Mouse (Mus musculus): Measurements from ENCODE around the gene Il17rc. TPM values are rescaled to one million over a fixed set of nuclear protein-coding genes. Genes with fewer than 3 reads are reported as not detected.

Il17rc gene
- total RNA-seq, 2 experiments from 2014 or later, result 9.5 to 11.0 TPM

DNA sequence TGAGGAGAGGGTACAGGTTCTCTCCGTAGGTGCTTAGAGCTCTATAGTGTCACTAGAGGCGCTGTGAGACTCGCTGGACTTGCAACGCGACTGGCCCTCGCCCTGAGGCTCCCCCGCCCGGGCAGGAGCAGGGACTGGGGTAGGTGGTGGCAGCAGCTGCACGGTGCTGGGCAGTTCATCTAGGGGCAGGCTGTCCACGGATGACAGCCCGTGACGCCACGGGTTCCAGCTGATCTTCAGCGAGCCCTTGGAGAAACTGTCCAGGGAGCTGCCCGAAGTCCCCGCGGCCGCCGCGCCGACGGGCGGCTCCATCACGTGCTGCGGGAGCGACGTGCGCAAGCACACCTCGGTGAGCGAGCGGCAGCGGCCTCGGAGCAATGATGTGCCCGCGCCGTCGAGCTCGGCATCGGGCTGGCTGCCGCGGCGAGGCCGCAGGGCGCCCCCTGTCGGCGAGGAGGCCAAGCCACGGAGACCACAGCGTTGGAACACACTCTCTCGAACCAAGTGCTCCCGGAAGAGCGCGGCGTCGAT is 23.1 kb downstream of the Il17rc start:
- DNase-seq (ENCODE audit: low spot score in 2 of 2), result peak; percentile 72 to 83

GRCm38 (mm10) chr6:113495071-113495675 is 23.9 kb downstream of the Il17rc start:
- DNase-seq (ENCODE audit: low spot score in 2 of 2), result no peak

DNA sequence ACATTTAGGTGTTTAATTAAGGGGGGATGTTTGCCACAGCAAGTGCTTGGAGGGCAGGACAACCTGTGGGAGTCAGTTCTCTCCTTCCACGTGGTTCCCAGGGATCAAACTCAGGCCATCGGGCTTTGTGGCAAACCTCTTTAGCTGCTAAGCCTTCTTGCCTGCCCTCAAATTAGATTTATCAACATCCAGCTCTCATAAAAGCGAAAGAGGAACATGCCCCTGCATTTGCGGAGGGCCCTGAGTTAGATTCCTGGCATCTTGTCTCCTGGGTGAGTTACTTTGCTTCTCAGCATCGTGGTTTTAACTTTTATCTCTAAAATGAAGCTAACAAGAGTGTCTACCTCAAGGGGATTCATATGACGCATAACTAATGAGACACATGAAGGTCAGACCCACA is 28.1 kb downstream of the Il17rc start:
- DNase-seq (ENCODE audit: low spot score in 2 of 2), result no peak

DNA sequence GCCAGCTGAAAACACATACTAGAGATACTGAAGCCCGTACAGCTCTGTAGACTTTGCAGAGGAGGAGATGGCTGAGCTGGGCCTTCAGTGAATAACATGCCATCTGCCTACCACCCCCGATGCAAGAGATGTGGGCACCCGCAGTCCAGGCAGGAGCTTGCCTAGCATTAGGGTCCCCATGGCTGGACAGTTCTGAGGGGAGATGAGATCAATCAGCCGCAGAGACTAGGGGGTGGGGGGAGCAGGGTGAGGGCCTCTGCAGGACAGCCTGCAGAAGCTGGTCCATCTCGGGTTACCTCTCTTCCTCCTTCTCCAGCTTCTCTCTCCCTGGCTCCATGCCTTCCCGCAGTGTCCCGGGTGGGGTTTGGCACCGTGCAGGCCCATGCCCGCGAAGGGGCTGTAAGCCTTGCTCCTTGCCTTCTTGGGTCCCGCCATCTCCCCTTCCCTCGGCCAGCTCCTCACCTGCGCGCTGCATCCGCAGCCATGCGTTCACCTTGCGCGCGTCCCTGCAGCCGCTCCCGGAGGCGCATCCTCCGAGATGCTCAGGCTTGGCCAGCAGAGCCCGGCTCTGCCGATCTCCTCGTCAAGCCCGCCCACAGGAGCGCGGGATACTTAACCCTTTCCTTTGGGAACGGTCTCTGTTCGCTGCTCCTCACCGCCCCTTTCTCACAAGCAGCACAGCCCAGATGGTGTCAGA is 30.3 kb downstream of the Il17rc start, which contains the start of gene Prrt3:
Gene Prrt3, minus strand, starts transcription at position 544 of the 697 bp plus-strand sequence.
- no peak for DNase-seq (ENCODE audit: low spot score in 2 of 2)

DNA sequence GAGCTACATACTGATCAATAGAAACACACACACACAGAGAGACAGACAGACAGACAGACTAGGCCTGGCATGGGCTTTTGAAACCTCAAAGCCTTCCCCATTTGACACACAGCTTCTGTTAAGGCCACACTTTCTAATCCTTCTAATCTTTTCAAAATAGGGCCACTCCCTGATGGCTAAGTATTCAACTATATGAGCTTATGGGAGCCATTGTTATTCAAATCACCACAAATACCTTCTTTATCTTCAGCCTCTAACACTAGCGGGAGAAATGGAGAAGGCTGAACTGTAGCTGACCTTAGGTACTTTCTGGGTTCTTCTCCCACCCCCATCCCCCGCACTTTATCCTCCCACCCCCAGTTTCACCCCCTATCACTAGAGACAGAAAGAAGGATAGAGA is 31.6 kb downstream of the Il17rc start:
- DNase-seq (ENCODE audit: low spot score in 2 of 2), result no peak

GRCm38 (mm10) chr6:113505689-113506088 is 34.5 kb downstream of the Il17rc start:
- DNase-seq (ENCODE audit: low spot score in 2 of 2), result no peak

DNA sequence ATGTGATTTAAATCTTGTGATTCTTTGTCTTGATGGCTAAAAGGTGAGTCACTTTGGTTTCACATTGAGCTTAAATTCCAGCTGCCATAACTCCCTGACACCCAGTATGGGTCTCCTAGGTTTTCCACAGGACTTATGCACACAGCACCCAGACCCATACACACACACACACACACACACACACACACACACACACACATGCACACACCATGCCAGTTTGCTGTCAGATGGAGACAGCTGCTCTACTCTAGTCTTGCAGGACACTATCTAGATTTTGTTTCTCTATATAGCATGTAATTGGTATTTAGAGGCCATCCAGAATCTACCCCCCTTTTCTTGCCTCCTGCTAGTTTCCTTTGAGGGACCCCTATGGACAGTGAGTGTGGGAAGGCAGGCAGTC is 35.9 kb downstream of the Il17rc start:
- DNase-seq (ENCODE audit: low spot score in 2 of 2), result no peak

DNA sequence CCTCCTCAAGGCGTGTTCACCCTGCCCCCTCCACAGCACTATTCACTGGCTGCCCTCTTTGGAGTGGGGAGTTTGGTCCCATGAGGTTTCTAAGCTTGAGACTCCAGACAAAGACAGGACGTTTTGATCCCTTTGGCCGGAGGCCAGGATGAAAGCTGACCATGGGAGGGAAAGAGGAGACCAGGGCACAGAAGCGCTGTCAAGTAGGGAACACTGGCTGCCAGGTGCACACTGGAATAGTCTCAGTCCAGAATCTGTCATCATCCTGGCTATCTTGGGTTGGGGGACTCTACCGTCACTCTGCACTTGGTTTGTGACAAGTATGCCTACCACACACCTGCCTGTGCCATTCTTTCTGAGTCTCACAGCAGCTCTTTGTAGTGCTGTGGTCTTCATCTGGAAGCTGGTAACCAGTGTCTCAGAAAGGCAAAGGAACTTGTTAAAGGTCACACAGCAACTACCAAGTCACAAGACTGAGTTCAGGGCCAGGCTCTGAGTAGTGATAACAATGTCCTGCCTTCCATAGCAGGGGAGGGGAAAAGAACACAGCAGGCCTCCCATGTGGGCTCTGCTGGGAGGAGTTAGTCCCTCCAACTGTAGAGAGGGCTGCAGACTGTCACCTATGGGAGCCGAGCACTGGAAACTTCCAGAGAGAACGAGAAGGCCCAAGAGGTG is 37.2 kb downstream of the Il17rc start:
- DNase-seq (ENCODE audit: low spot score in 2 of 2), result peak in 1 of 2 experiments; percentile 51

GRCm38 (mm10) chr6:113508947-113509280 is 37.7 kb downstream of the Il17rc start:
- no peak for DNase-seq (ENCODE audit: low spot score in 2 of 2)

DNA sequence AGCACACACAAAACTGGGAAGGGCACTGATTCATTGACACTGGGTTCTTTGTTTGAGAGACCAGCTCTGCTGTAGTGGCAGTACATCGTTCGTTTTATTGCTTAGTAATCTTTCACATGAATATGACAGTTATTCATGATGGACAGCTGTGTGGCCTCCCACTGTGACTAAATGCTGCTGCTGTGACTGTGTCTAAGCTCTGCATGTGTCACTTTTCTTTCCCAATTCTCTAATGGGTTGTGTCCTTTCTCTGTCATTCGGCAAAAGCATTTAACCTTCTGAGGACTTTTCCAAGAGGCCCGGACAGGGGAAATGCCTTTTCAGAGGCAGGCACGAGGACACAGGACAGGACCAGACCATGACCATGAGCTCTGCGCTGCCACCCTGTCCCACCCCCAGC is 42.7 kb downstream of the Il17rc start:
- DNase-seq (ENCODE audit: low spot score in 2 of 2), result no peak

DNA sequence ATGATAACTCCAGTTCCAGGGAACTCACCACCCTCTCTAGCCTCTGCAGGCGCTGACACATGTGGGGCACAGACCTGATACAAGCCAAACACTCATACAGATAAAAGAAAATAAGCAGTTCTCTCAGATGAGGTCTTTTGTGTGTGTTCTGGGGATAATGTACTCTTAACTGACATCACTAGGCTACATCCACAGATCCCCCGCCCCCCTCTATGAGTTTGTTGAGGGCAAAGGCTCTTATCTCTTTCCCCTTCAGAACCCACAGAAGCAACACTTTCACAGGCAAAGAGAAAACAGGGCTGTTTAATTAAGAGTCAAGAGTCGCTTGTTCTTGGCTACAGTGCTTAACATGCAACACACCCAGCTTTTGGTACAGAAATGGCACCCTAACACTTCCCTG is 43.4 kb downstream of the Il17rc start:
- no peak for DNase-seq (ENCODE audit: low spot score in 2 of 2)

DNA sequence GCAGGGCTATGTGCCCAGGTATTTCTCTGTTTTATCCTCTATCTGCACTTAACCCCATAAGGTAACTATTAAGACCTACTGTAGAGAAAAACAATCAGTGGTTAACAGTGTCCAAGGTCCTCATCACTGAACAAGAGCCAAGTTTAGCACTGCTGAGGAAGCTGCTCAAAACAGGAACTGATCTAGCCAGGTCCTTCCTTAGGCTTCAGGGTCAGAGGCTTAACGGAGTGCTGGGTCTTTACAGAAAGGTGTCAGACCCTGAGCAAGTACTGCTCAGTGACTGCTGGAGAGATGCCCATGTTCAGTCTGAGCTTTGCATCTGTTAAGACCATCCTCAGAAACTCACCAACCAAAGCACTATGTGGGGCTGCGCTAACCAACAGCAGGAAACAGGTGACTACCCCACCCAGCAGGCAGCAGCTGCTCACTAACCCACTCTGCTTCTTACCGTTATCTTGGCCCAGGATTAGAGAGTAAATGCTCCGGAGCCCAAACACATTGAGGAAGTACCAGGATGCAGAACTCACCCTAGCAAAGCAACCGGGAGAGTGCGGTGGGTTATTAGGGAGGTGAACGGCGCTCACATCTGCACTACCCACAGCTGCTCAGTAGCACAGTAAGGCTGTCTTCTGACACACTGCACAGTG is 46.3 kb downstream of the Il17rc start:
- DNase-seq (ENCODE audit: low spot score in 2 of 2), result no peak

- no peak for DNase-seq (ENCODE audit: low spot score in 2 of 2)
Measured at GRCm38 (mm10) chr6:113522310-113522709, 51.1 kb downstream of the Il17rc start.

GRCm38 (mm10) chr6:113523420-113523819 is 52.2 kb downstream of the Il17rc start:
- no peak for DNase-seq (ENCODE audit: low spot score in 2 of 2)

GRCm38 (mm10) chr6:113530932-113531839 is 60.0 kb downstream of the Il17rc start, which contains the start of the genes Emc3 and Fancd2:
Gene Emc3 (minus strand): TSS chr6:113531652.
Gene Fancd2 (plus strand): TSS chr6:113531682.
- DNase-seq (ENCODE audit: low spot score in 2 of 2), result peak; percentile 91 to 93

GRCm38 (mm10) chr6:113531840-113532404 is 60.7 kb downstream of the Il17rc start:
- DNase-seq (ENCODE audit: low spot score in 2 of 2), result no peak
